Mouse (Mus musculus) brain, adult 10 weeks (tissue): ENCODE measurements around the gene Tspyl3. TPM values are rescaled to one million over a fixed set of nuclear protein-coding genes. Genes with fewer than 3 reads are reported as not detected.

Experiments
- polyA plus RNA-seq: library from polyadenylated mRNA; stranded (reverse); fragments of 350-450 nt; fragmentation: Illumina TruSeq; extraction: RNeasy Lipid Tissue Mini Kit (QIAGEN cat#74804); gene quantifications from one replicate; pipeline ENCODE4 v1.2.3, GENCODE M21; 2015; ENCODE audit warnings: low read depth, low replicate concordance

Tspyl3 gene
- 27.7 TPM for polyA plus RNA-seq

GRCm38 (mm10) chr2:153224946-153225594 is at the start of gene Tspyl3:
TSS of gene Tspyl3 (minus strand) at chr2:153225441.

GRCm38 (mm10) chr2:153241250-153242014 is 16.2 kb upstream of the Tspyl3 start, which contains the start of the genes Plagl2 and Pofut1:
TSS of gene Plagl2 (minus strand) at chr2:153241426.
TSS of gene Pofut1 (plus strand) at chr2:153241533.

Other genes with a start within 250 kb of the Tspyl3 start
- gene Pdrg1, start 210.0 kb downstream of the Tspyl3 start, polyA plus RNA-seq, result 93.5 TPM
- 1.4 TPM for gene Xkr7, start 193.6 kb downstream of the Tspyl3 start, polyA plus RNA-seq
- 3.7 TPM for gene Ccm2l, start 159.5 kb downstream of the Tspyl3 start, polyA plus RNA-seq
- 2.5 TPM for gene Hck, start 117.0 kb downstream of the Tspyl3 start, polyA plus RNA-seq
- gene Tm9sf4, start 64.1 kb downstream of the Tspyl3 start, polyA plus RNA-seq, result 69.2 TPM
- 3.7 TPM for gene Plagl2, start 16.0 kb upstream of the Tspyl3 start, polyA plus RNA-seq
- 10.6 TPM for gene Pofut1, start 16.1 kb upstream of the Tspyl3 start, polyA plus RNA-seq
- 36.1 TPM for gene Kif3b, start 66.0 kb upstream of the Tspyl3 start, polyA plus RNA-seq
- gene Asxl1, start 120.4 kb upstream of the Tspyl3 start, polyA plus RNA-seq, result 18.1 TPM